Mouse (Mus musculus) left cerebral cortex, adult 8-10 months (tissue): Measurements from ENCODE around the gene A630095N17Rik. TPM values are rescaled to one million over a fixed set of nuclear protein-coding genes. Genes with fewer than 3 reads are reported as not detected.

Experiments
- DNase-seq, 2 experiments: peaks; one replicate each; pipeline ENCODE4 v3.0.0; 2022; ENCODE audit warnings: low spot score in 2 of 2
- microRNA-seq, 2 experiments: library from miRNA; unstranded; fragments of <30 nt; microRNA quantifications; one replicate each; pipeline ENCODE4 v1.2.0; 2022
- total RNA-seq, 4 experiments: library from RNA; stranded (reverse); gene quantifications; 2 replicates each; pipeline ENCODE4 v1.2.4; 2022

A630095N17Rik gene
- total RNA-seq, 4 experiments from 2014 or later, result not detected

GRCm38 (mm10) chr1:75179334-75180104, 52.4 kb downstream of the A630095N17Rik start:
- peak in 1 of 2 experiments; percentile 45 for DNase-seq

Small RNA genes within 50 kb of the gene (microRNA-seq; reads per million reads assigned to microRNA genes)
- 0 reads per million in 2 experiments for gene Gm27943

Other genes starting within 250 kb of the A630095N17Rik start
- 1 to 10 TPM; 2.0 to 4.8 (median 3.3) TPM for gene Nhej1, start 106.9 kb downstream of the A630095N17Rik start, total RNA-seq
- 1 to 10 TPM in 2 of 4 experiments, under 1 TPM in 2; 0.59 to 1.7 (median 1.2) TPM for gene Slc23a3, start 98.2 kb downstream of the A630095N17Rik start, total RNA-seq
- gene Cnppd1, start 89.4 kb downstream of the A630095N17Rik start, total RNA-seq, result 10 to 100 TPM; 31.6 to 36.5 (median 33.8) TPM
- gene Retreg2, start 89.3 kb downstream of the A630095N17Rik start, total RNA-seq, result 100 to 1,000 TPM; 202 to 212 (median 206) TPM
- 10 to 100 TPM; 27.2 to 29.4 (median 28.0) TPM for gene Zfand2b, start 63.5 kb downstream of the A630095N17Rik start, total RNA-seq
- gene Abcb6, start 51.7 kb downstream of the A630095N17Rik start, total RNA-seq, result 10 to 100 TPM; 26.2 to 29.9 (median 28.8) TPM
- gene Ankzf1, start 40.0 kb downstream of the A630095N17Rik start, total RNA-seq, result 10 to 100 TPM; 20.3 to 26.4 (median 26.0) TPM
- gene Atg9a, start 39.9 kb downstream of the A630095N17Rik start, total RNA-seq, result 100 to 1,000 TPM; 114 to 124 (median 118) TPM
- gene Glb1l, start 21.3 kb downstream of the A630095N17Rik start, total RNA-seq, result 10 to 100 TPM; 14.0 to 18.3 (median 14.9) TPM
- gene Stk16, start 21.3 kb downstream of the A630095N17Rik start, total RNA-seq, result 10 to 100 TPM; 73.9 to 82.8 (median 80.2) TPM
- 100 to 1,000 TPM; 598 to 614 (median 602) TPM for gene Tuba4a, start 12.2 kb downstream of the A630095N17Rik start, total RNA-seq
- gene Dnajb2, start 4.3 kb upstream of the A630095N17Rik start, total RNA-seq, result 100 to 1,000 TPM in 3 of 4 experiments, 10 to 100 TPM in 1; 98.9 to 111 (median 108) TPM
- 100 to 1,000 TPM; 411 to 436 (median 423) TPM for gene Ptprn, start 32.4 kb upstream of the A630095N17Rik start, total RNA-seq
- 100 to 1,000 TPM; 166 to 203 (median 173) TPM for gene Resp18, start 46.3 kb upstream of the A630095N17Rik start, total RNA-seq
- 10 to 100 TPM; 56.5 to 63.2 (median 59.7) TPM for gene Dnpep, start 85.9 kb upstream of the A630095N17Rik start, total RNA-seq
- gene Des, start 128.2 kb upstream of the A630095N17Rik start, total RNA-seq, result 1 to 10 TPM in 3 of 4 experiments, under 1 TPM in 1; 0.89 to 2.9 (median 1.8) TPM
- 100 to 1,000 TPM; 177 to 190 (median 187) TPM for gene Speg, start 143.2 kb upstream of the A630095N17Rik start, total RNA-seq
- 10 to 100 TPM; 48.0 to 64.9 (median 62.3) TPM for gene Gmppa, start 203.8 kb upstream of the A630095N17Rik start, total RNA-seq
- gene Asic4, start 218.3 kb upstream of the A630095N17Rik start, total RNA-seq, result 10 to 100 TPM; 21.5 to 26.7 (median 25.1) TPM
- gene Chpf, start 247.2 kb upstream of the A630095N17Rik start, total RNA-seq, result 10 to 100 TPM; 76.6 to 84.3 (median 80.0) TPM
- 10 to 100 TPM; 62.4 to 70.5 (median 64.8) TPM for gene Tmem198, start 247.4 kb upstream of the A630095N17Rik start, total RNA-seq